Mouse (Mus musculus) heart, postnatal 4 days (tissue): ENCODE measurements at regions not wholly inside any gene's neighbourhood (a gene's known extent, or its start where the extent isn't known, plus 50 kb on each side); places are given as distances from the start of the nearest gene placed in this dataset.

Experiments used
- DNase-seq: peaks from one replicate; pipeline ENCODE4 v3.0.0; 2021

DNA sequence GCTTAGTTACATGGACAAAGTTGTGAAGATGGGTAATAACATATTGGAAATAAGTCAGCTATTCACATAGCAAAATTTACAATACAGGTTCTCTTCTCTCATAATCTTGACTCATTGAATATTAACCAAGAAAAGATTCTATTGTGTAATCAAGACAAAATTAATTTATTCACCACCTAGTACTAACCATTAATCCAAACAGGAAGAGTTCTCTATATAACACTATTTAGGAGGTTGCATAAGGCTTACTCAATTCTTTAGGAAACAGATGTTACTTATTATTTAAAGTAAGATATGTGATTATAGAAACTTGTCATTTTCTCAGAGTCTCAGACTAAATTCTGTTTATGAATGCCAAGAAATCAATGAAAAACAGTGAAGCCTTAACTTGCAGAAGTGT lies 600.4 kb upstream of the Tusc1 start:
- DNase-seq: no peak

DNA sequence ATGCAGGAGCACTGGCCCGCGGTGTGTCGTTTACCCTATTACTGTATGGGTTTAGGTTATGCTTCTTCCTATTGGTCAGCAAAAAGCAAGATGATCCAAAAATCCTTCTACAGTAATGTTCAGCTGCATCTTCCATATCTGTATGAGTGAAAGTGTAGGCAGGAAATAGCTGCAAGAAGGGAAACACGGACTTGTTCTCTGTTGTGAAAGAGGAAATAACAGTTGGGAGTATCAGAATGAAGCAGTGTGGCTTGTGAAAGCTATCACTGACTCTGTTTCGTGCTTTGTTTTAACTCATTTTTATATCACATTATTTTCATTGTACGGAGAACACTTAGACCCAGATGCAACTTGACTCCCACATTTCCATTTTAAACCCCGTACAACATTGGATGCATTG lies 591.8 kb upstream of the Tusc1 start:
- DNase-seq: no peak

DNA sequence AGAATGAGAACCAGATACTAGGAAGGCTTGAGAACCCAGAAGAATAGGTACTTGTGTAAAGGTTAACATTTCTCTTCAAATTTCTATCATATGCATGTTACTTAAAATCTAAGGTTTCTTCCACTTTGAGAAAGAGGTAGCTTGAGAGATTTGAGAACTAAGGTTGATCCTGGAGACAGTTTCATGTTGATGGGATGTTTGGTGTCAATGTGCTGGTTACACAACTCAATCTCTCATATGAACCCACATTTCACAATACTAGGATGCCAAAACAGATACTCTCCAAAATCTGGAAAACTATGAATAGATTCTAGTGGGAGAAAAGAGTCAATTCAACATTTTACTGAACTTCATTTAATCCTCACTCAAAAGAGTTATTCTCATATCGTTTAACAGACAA lies 589.1 kb upstream of the Tusc1 start:
- no peak for DNase-seq

DNA sequence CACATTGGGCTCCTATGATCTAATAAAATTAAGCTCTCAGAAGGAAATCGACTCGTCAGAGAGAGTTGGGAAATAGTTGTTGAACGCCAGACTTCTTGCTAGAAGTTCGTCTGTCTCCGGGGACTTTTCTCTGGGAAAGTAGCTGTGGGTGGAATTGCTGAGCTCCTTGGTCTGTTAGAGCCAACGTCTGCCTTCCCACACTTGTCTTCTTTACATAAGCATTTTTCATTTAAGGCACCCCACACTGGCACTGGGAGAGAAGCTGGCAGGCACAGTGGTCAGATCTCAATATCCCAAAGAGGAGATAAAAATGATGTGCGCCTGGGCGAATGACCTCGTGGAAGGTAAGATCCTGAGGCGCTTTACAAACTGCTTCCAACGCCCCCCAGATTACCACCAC lies 551.3 kb upstream of the Tusc1 start:
- no peak for DNase-seq

DNA sequence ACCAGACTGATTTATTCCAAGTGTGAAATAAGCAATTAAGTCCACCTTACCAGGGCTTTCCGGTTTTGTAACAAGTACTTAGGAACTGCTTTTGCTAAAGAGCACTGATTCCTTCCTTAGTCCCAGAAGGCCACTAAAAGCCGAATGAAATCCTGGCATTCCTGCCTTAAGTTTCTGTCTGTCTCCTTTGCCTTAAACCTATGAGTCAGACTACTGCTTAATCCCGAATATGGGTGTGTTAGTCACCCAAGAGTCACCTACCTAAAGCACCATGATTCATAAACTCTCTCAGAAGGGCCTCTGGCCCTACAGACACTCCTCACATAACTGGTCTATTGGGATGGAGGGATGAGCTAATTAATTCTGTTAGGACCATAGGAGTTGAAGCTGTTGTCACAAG lies 546.0 kb upstream of the Tusc1 start:
- no peak for DNase-seq

DNA sequence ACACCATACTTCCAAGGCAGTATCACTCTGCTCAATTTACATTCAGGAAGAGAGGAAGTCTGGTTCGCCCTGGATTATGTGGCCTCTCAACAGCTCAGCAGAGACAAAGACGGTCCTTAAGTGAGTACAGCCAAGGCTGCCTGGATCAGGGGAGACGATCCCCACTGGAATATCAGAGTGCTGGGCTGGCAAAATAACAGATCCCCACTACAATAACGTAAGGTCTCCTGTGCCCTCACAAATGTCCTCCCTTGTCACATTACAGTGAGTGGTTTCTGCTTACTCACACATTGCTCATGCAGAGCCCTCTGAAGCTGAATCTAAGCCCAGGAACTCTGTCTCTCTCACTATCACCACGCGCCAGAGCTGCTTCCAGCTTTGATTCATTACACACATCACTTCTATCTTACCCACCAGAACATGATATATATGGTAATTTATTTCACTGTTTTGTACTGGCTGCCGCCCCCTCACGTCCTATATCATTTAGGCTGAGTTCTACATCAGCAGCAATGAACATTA lies 544.1 kb upstream of the Tusc1 start:
- no peak for DNase-seq

DNA sequence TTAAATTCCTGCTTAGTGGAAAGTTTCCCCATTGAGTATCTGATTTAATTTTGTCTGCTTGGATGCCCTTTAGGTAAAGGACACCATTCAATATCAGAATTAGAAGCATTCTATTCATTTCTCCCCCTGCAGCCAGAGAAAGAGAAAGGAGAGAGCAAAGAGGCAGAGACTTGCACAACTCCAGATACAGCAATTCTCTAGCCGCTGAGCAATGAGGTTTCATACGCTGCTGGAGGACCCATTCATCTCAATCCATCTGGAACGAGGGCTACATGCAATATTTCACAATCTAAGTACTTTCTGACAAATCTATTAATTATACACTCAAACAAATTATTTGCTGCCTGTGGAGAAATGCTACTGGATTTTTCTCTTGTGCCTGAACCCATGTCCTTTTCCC lies 538.0 kb upstream of the Tusc1 start:
- no peak for DNase-seq

DNA sequence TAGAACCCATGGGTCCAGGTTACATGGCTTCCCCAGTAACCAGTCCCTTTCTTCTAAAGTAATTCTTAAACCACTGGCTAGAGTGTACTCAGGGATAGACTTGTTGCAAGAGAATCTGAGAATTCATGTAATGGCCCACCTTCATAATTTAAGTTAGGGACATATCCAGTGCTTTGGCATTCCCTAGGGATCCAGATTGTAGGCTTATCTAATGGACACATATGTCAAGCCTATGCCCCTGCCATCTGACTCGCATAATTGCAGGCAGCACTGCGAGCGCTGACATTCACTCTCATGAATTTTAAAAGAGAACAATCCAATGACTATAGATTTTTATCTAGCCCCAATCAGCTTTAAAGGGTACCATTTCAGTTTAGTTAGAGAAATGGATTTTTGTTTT lies 518.1 kb upstream of the Tusc1 start:
- DNase-seq: no peak

DNA sequence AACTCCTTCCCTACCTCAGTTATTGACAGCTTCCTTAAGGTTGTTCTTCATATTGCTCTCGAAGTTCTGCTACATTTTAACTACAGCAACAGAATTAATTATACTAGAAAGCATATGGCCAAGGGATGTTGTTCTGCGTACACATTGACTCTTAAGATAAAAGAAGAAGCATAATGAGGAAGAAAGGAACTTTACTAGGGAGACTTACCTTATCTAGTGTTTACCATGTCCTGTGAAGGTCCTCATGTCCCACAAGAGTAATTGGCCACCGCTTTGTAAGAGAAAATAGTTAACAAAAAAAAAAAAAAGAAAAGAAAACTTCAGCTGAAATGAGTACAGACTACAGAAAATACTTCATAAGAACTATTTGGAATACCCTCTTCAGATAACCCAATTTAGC lies 513.9 kb upstream of the Tusc1 start:
- DNase-seq: no peak

DNA sequence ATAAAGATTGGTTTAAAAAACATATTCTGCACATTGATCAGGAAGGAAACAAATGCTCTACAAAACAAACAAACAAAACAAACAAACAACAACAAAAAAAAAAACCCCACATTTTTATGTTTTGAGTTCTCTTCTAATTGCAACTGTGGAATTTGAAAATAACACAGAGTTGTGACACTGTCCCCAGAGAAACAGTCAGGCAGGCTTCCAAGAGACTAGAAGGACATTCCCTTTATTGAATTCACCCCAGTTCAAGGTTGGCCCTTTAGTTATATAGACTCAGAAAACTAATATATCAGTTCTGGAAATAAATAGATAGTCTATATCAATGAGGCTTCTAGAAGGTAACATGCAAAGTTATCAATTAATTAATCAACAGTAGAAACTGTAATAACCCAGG lies 495.4 kb upstream of the Tusc1 start:
- DNase-seq: no peak

DNA sequence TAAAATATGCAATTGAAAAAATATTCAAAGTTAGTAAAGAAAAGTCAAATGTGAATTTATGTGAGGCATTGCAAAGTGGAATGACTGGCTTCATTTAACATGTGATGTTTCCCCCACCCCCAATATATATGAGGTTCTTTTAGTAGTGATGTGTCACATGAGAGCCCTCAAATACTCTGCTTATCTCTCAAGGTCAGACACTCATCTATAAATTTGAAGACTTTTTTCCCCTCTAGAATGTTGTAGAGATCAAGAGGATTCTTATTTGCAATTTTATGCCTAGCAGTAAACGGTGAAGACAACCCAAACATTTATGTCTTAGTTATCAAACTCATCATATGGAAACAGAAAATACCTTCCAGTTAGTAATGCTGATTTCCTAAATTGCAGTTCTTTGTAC lies 457.8 kb upstream of the Tusc1 start:
- DNase-seq: no peak

DNA sequence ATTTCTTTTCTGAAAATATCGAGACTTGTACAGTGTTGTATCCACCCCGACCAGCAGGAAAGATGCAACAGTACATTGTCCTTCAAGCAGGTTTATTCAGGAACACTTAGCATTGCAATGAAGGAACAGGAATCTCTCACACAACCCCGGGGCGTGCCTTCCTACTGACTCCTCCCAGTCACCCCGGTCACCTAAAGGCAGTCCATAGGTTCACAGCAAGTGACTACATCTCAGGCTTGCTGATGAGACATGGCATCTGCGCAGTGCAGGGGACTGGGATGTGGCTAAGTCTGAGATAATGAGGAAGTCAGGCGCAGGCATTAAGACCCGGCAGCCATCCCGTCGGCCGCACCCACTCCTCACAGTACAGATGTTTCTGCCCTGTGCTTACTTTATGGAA lies 454.8 kb upstream of the Tusc1 start:
- DNase-seq: no peak

DNA sequence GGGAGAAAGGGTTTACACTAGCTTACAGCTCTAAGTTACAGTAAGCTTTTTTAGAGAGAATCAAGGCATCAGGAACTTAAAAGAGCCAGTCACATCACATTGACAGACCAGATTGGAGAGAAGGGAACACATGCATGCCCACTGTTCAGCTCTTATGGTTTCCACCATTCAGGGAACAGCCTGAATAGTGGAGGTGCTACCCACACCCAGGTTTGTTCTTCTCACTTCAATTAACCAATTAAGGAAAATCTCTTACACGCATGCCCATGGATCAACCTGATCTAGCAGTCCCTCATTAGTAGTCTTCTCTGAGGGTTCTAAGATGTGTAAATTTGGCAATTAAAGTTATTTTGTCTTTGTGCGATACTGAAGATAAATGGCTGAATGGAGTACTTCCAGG lies 419.2 kb upstream of the Tusc1 start:
- no peak for DNase-seq

DNA sequence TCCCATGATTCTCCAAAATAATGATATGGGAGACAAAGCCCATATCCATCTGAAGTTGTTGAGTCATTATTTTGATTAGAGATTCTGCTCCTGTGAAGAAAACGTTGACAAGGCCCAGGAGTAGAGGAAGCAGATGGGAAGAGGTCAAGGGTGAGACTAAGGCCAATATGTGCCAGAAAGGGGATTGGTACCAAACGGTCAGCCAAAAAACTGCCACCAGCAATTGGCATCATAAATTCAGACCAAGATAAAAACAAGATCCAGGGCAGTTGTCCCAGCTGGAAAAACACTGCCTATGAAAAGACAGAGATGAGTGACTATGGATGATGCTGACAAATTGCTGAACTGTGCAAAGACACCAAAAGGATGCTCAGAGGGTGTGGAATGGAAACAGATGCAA lies 411.0 kb upstream of the Tusc1 start:
- DNase-seq: no peak

DNA sequence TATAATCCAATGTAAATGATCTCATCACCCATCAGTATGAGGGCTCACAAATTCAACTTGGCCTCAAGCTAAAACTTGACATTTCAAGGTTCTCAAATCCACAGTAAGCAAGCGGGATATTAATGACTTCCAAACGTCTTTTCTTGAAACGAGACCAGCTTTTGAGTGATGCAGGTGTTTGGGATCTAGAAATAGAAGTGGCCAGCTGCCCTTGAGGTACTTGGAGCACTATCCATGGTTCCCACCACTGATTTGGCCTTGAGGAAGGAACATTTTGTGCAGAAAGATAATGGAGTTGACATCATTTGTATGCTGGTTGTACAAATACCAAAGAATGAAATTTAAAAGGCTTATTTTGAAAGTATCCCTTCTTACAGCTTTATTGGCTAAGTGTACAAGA lies 378.4 kb upstream of the Tusc1 start:
- no peak for DNase-seq

DNA sequence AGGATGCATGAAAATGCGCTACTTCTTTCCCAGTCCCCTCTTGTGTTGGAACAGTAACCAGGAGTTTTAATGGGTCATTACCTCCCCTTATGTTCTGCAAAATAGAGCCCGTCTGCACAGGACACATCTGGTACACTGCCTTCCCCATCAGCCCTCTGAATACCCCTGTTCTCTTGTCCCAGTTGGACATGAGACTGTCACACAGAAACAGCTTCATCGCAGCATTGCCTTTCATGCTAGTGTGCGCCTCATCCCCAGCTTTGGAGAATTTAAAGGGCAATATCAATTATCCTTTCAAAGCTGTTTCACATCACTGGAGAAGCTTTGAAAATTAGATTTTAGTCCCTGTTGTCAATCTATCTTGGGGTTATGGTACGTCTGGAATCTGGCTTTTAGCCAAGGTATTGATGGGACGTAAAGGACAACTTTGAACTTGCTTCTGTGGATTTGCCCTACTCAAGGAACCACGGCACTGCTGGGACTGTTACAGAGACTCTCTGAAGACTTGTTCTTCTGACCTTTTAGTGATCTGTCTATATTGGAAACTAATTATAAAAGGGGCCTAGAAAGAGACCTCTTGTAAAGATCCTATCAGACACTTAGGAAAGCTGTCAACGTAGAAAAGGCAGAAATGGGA lies 341.2 kb upstream of the Tusc1 start:
- DNase-seq: no peak

DNA sequence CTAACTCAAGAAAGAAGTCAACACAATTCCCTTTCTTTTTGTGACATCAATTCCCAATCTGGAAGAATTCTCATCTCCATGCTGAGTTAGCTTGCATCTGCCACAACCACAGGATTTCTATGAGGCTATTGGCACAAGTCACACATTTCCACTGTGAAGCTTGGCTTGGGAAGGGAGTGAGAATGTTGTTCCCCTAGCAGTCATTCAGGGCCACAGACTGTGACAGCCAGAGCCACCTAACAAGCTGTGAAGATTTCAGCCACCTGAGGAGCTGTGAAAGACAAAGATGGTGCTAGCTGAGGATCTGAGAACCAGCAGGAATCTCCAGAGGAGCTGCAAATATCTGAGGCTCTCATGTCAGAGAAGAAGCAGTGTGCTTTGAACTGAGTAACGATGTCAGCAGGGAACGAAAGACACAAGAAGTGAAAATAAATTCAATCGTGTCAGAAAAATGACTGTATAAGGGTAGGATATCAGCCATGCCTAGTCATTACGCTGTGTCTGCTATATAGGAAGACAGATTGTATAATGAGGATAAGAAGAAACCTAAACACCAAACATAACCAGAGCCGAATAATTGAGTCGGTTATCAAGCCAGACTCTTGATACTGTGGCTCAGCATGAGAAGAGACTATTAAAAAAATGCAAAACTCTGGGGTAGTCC lies 340.6 kb upstream of the Tusc1 start:
- DNase-seq: no peak

DNA sequence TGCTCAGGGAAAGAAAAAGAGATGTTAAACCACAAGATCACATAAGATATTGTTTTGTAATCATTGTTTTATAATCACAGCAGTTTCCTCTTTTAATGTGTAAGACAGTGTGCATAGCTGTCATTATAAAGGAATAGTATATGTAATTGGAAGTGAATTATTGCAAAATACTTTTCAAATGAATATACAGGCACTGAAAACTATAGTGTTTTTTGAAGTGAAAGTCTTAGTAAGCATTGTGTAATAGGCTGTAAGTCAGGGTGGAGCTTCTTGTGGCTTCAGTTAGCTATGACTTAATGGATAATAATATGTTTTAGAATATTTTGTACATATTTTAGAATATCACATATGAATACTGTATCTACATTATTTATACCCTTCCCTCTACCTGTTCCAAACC lies 333.7 kb upstream of the Tusc1 start:
- no peak for DNase-seq

DNA sequence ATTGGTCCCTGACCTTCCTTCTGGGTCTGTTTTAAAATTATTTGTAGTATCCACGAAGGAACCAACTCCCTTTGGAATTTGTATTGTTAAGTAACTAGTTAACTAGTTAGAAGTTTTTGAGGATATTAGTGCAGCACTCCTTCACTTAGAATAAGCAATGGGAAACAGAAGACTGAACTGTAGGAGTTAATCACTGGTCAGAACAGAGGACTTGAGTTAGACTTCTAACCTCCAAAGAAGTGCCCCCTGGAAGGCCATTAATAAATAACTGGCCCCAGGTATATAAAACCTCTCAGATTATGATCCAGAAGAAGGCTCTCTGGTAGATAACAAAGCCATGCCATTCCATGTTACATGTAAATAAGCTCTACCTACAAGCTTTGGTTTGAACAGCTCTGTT lies 329.0 kb upstream of the Tusc1 start:
- DNase-seq: no peak

DNA sequence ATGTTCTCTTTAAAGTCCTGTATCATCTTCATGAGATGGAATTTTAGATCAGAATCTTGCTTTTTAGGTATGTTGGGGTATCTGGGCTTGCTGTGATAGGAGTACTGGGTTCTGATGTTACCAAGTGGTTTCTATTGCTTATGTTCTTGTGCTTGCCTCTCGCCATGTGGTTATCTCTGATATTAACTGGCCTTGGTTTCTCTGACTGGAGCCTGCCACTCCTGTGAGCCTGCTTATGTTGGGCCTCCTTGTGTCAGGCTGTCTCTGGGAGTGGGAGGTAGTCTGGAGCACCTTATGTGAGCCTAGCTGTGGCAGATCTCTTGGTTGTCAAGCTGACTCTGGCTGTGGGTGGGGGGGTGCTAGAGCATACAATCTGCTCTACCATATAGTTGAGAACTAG lies 302.9 kb upstream of the Tusc1 start:
- DNase-seq: no peak

DNA sequence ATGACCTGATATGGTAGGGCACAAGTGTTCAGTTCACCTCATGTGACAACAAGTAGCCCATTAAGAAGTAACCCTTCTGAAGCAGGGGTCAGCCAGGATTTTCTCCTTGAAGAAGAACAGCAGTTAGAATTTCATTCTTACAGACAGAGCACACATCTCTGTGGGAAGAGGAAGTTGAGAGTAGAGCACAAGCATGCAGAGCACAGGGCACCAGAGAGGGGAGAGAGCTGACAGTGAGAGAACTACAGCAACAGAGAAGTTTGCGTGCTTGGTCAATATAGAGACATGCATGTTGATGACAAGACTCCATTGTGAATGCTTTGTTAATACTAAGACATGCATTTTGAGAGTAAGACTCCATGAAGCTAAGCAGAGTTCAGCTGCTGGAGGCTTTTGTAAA lies 263.2 kb upstream of the Tusc1 start:
- no peak for DNase-seq

DNA sequence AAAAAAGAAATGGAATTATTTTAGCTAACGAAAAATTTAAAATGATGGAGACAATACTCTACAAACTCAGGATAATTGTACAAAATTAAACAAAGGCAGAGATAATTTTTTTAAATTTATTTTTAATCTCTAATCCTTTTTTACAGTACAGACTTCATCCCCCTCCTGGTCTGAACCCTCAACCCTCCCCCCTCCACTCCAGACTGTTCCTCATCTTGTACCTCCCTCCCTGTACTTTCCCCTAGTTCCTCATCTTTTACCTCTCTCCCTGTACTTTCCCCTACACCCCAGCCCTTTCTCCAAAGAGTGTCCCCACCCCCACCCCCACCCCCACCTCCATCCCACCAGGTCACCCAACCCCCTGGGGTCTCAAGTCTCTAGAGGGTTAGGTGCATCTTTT lies 249.0 kb upstream of the Tusc1 start:
- no peak for DNase-seq

DNA sequence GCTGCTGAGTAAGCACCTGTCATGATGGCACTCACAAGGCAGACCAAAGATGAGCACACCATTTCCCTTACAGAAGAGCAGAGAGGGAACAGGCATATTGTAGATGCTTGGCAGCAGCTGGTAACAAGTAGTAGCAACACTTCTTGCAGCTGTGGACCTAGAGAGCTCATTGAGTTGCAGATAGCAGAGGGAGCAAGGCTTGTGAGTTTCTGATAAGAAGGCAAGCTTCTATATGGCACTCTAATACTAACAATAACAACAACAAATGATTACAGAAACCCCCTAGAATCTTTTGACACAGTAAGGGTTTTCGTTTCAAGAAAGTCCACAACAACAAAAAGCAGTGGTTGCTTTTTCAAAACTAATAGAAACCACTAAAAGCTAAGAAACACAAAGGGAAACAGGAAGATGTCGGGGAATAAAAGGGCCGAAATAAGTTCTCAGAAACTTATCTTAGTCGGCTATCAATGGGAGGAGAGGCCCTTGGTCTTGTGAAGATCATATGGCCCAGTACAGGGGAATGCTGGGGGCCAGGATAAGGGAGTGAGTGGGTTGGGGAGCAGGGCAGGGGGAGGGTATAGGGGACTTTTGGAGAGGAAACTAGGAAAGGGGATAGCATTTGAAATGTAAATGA lies 248.5 kb upstream of the Tusc1 start:
- DNase-seq: no peak

DNA sequence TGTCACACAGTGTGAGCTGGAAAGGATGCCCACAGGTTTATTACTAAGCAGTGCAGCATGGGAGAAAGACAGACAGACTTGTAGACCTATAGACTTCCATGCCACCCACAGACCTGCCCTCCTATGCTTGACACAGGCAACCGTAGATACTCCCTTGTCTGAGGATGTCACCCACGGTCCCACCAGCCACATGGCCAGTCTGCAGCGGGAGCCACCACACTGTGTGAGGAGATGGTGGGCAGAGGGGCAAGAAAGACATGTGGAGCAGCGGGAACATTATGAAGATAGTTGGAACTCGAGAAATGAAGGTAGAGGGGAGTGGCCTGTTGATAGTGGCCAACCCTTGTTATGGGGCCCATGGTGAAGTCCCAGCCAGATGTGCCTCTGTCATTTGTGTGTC lies 244.0 kb upstream of the Tusc1 start:
- DNase-seq: no peak
